Mouse (Mus musculus): ENCODE results near the gene Tecr. TPM values are rescaled to one million over a fixed set of nuclear protein-coding genes. Genes with fewer than 3 reads are reported as not detected.
A peak's percentile ranks its signal among the peaks of the same experiment; 100 is the strongest.
"Not testable (repeated sequence)": the region's sequence is repeated elsewhere in the genome, so short reads cannot be mapped to it uniquely, and the experiment has no call there.

Tecr gene
- total RNA-seq, 2 experiments from 2014 or later: 313 to 489 TPM

GRCm38 (mm10) chr8:83583236-83583635 is 24.5 kb downstream of the Tecr start:
- no peak for DNase-seq

GRCm38 (mm10) chr8:83582226-83582625 is 25.5 kb downstream of the Tecr start:
- DNase-seq: no peak

GRCm38 (mm10) chr8:83580826-83581225 is 26.9 kb downstream of the Tecr start:
- DNase-seq: peak; percentile 73

- no peak for DNase-seq
These were observed 28.1 kb downstream of the Tecr start for GRCm38 (mm10) chr8:83579676-83580075.

- DNase-seq: no peak
These were observed 29.4 kb downstream of the Tecr start for GRCm38 (mm10) chr8:83578131-83579055.

GRCm38 (mm10) chr8:83577384-83577791 is 30.4 kb downstream of the Tecr start:
- DNase-seq: peak; percentile 57

- no peak for DNase-seq
These were observed 30.9 kb downstream of the Tecr start for GRCm38 (mm10) chr8:83576921-83577320.

GRCm38 (mm10) chr8:83576516-83576895 is 31.3 kb downstream of the Tecr start:
- DNase-seq: no peak

- peak; percentile 83 for DNase-seq
These were observed 31.9 kb downstream of the Tecr start for GRCm38 (mm10) chr8:83575561-83576515.

- peak; percentile 80 for DNase-seq
These were observed 33.0 kb downstream of the Tecr start for GRCm38 (mm10) chr8:83574631-83575315.

- DNase-seq: peak; percentile 65
These were observed 34.5 kb downstream of the Tecr start for GRCm38 (mm10) chr8:83573140-83573875.

GRCm38 (mm10) chr8:83572246-83572812 is 35.4 kb downstream of the Tecr start:
- DNase-seq: no peak

GRCm38 (mm10) chr8:83571791-83572190 is 36.0 kb downstream of the Tecr start:
- no peak for DNase-seq

GRCm38 (mm10) chr8:83571001-83571340 is 36.8 kb downstream of the Tecr start:
- not testable (repeated sequence) for DNase-seq

GRCm38 (mm10) chr8:83570272-83571000 is 37.3 kb downstream of the Tecr start:
- no peak for DNase-seq

- no peak for DNase-seq
These were observed 38.6 kb downstream of the Tecr start for GRCm38 (mm10) chr8:83569165-83569564.

- DNase-seq: no peak
These were observed 39.0 kb downstream of the Tecr start for GRCm38 (mm10) chr8:83568755-83569154.

- DNase-seq: no peak
These were observed 39.6 kb downstream of the Tecr start for GRCm38 (mm10) chr8:83568128-83568527.

GRCm38 (mm10) chr8:83567668-83568067 is 40.1 kb downstream of the Tecr start:
- no peak for DNase-seq
